Mouse (Mus musculus) regulatory T cell (primary cell): ENCODE measurements at regions not wholly inside any gene's neighbourhood (a gene's known extent, or its start where the extent isn't known, plus 50 kb on each side); places are given as distances from the start of the nearest gene placed in this dataset.

Source experiments
- in situ Hi-C: fragments of 300-600 bp; cut with MboI, MseI; formaldehyde crosslinking; loops from one replicate; pipeline ENCODE4 v1.15.1; 2025; ENCODE audit warnings: high pct_unique_total_duplicates

DNA sequence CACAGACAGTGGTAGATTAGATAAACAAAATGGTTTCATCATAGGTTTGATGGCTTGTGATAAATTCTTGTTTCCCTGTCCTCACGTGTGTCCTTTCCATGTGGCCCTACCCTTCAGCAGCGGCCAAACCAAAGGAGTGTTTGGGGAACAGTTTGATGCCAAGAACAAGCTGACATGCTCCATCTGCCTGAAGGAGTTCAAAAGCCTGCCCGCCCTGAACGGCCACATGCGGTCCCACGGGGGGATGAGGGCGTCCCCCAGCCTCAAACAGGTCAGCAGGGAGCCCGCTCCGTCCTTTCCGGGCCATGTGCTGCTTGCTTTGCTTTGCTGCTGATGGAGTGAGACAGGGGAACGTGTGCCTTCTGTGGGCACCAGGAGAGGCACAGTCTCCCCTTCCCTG is 51.0 kb upstream of the Mrps10 start:
- in situ Hi-C loops, result no loop called here

DNA sequence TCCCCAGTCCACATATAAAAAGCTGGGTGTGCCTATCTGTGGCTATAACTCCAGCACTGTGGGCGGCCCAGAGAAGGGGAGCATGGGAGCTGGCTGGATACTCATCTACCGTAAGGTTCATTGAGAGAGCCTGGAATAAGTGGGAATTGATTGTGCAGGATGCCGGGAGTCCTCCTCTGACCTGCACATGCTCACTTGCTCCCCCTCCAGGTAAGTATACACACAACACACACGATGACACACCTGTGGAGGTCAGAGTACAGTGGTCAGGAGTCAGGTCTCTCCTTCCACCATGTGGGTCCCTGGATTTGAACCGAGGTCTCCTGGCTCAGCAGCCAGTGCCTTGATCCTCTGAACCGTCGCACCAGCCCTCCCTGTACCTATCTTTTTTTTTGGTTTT is 55.5 kb upstream of the Mrps10 start:
- in situ Hi-C loops, result no loop called here

DNA sequence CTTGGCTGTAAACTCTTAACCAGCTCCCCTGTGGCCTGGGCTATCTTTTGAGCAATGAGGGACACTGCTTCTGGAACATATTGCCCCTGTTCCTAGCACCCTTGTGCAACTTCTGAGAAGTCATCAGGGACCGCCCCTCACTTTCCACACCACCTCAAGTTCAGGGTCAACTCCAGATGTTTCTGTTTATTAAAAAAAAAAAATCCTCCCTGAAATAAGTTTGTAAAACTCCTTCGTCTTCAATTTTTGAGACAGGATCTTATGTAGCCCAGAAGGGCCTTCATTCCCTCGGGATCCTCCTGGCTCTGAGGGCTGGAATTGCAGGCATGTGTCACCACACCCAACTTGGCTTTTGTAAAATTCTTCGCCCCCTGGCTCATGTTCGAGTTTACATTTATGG is 57.4 kb upstream of the Mrps10 start:
- in situ Hi-C loops, result no loop called here

GRCm38 (mm10) chr17:47306027-47306761 is 62.5 kb upstream of the Mrps10 start:
- in situ Hi-C loops, result no loop called here

GRCm38 (mm10) chr17:47304463-47305199 is 64.1 kb upstream of the Mrps10 start:
- in situ Hi-C loops, result no loop called here

DNA sequence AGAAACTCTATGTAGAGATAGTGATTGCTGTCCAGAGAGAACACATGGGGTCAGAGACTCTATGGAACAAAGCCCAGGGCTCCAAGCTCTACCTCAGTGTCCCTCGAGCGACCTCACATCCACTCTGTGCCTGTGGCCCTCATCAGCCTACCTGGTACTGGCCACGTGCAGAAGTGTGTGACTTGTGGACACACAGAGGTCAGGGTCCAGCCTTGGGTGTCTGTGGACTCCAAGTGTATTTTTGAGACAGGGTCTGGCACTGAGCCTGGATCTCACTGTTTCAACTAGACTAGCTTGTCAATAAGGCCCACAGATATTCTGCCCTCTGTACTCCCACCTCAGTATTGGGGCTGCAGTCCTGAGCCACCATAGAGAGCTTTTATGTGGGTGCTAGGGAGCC is 65.1 kb upstream of the Mrps10 start:
- in situ Hi-C loops, result no loop called here

DNA sequence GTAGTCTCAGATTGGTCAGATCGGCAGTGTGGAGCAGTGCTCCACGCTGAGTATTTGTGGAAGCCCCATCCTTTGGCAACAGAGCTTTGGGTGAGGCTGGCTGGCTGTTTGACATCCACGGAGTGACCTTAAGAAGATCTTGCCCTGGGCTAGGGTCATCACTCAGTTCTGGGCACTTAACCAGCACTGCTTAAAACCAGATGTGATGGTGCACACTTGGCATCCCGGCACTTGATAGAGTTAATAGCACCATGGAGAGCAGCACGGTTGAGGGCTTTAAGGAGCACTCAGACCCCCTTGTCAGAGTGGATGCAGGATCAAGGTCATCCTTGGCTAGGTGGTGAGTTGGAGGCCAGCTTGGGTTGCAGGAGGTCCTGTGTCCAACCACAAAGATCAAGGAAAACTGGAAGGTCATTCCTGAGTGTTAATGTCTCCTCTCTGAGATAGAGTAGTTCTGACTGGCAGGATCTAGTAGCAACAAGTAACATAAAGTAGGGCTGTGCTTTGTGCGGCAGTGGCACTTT is 70.2 kb upstream of the Mrps10 start:
- in situ Hi-C loops, result no loop called here

DNA sequence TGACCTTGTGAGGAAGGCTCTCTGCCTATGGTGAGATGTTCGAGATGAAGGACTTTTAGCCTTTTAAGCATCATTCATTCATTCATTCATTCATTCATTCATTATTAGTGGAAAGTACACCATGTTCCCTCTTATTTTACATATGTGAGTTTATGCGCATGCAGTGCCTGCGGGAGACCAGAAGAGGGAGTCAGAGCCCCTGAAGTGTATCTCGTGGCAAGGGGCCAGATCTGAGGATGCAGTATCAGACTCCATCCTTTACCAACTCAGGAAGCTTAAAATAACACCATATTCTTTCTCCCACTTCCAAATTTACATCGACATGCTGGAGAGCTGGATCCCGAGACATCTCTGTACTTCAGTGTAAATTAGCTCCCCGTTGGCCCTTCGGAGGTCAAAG is 70.7 kb upstream of the Mrps10 start:
- in situ Hi-C loops, result no loop called here

- in situ Hi-C loops, result no loop called here
These were observed 71.8 kb upstream of the Mrps10 start for GRCm38 (mm10) chr17:47296709-47297450.

DNA sequence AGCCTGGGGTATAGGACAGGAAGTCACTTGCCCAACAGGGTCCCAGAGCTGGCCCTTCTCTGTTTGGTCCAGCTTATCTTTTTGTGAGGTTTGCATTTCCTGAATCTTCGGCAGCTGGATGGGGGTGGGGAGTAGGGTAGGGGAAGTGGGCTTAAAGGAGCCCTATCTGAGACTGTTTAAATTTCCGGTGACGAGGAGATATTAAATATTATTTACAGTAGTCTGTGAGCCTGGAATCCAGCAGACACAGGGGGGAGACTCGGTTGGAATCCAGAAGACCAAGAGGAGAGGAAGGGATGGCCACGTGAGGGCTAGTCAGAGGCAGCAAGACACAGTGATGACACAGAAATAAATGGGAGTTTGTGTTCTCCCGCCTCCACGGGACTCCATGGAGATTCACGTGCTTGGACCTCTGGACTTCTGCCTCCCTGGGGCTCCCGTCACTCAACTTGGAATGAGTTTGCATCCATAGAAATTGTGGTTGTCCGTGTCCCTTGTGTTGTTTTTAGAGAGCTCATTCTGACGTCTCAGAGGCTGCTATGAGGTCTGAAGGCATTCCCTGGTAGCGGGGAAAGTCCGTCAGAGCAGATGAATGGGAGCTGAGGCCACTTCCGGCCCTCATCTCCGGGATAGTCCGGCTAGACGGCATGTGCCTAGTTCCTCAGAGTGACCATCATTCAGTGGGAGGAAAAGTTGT is 73.2 kb upstream of the Mrps10 start:
- in situ Hi-C loops, result no loop called here

GRCm38 (mm10) chr17:47294091-47294534 is 74.6 kb upstream of the Mrps10 start:
- in situ Hi-C loops, result no loop called here

GRCm38 (mm10) chr17:47293178-47293577 is 75.5 kb upstream of the Mrps10 start:
- in situ Hi-C loops, result no loop called here

DNA sequence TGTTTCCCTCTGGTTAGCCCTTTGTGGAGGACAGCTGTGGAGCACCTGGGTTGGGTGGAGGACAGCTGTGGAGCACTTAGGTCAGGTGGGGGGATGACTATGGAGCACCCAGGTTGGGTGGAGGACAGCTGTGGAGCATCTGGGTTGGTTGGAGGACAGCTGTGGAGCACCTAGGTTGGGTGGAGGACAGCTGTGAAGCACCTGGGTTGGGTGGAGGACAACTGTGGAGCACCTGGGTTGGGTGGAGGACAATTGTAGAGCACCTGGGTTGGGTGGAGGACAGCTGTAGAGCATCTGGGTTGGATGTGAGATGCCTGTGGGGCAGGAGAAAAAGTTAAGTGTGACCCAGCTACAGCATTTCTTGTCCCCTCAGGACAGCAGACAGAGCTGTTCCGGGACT is 77.1 kb upstream of the Mrps10 start:
- in situ Hi-C loops, result no loop called here

DNA sequence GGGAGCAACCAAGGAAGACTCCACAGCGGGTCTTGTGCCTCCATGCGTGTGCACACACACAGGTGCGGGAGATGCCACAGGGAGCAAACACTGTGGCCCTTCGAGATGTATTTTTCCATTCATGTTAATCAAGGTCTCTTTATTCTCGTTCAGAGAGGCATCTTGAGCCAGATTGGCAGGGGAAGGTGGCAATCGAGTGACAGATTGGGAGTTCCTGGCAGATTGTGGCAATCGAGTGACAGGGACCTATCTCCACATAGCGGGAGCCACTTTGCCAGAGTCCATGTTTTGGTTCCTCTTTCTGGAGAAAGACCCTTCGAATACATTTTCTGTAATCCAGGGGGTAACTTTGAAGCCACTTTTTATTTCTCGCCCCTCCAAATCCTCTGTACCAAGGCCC is 83.1 kb upstream of the Mrps10 start:
- in situ Hi-C loops, result no loop called here

- in situ Hi-C loops, result no loop called here
These were observed 84.5 kb upstream of the Mrps10 start for GRCm38 (mm10) chr17:47284236-47284635.

- in situ Hi-C loops, result no loop called here
These were observed 85.5 kb upstream of the Mrps10 start for GRCm38 (mm10) chr17:47283158-47283557.

DNA sequence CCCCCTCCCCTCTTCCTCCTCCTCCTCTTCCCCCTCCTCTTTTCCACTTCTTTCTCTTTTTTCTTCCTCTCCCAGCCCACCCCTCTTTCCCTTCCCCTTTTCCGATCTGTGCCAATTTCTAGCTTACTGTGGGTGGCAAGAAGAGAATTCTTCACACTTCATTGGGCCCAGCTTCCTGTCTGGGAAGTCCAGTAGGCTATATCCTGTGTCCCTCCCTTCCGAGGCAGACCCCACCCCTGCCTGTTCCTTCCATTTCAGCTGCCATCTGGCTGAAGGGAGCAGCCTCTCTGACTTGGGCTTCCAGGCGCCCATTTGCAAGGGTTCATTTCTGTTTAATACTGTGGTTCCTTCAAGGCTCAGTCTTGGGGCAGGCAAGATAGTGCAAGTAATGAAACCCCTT is 86.2 kb upstream of the Mrps10 start:
- in situ Hi-C loops, result no loop called here

DNA sequence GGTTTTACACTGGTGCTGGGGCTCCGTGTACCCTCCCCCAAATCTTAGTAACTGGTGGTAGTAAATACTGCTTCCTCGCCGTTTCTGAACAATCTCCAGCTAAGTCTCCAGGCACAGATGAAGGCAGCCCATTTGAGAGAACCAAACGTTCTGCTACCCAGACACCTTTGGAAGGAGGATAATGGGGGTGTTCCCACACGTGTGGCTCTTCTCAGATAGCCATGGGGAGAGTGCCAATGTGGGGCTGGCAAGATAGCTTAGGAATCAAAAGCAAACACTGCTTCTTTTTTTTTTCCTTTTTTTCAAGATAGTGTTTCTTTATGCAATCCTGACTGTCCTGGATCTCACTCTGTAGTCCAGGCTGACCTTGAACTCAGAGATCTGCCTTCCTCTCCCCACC is 90.8 kb upstream of the Mrps10 start:
- in situ Hi-C loops, result no loop called here

- in situ Hi-C loops, result no loop called here
These were observed 92.0 kb upstream of the Mrps10 start for GRCm38 (mm10) chr17:47276639-47277038.

- in situ Hi-C loops, result no loop called here
These were observed 92.8 kb upstream of the Mrps10 start for GRCm38 (mm10) chr17:47275796-47276311.

GRCm38 (mm10) chr17:47273309-47273708 is 95.4 kb upstream of the Mrps10 start:
- in situ Hi-C loops, result no loop called here
